Mouse (Mus musculus): Measurements from ENCODE around the gene Iars2. TPM values are rescaled to one million over a fixed set of nuclear protein-coding genes. Genes with fewer than 3 reads are reported as not detected.

Iars2 gene
- polyA plus RNA-seq, 1 experiment from 2014 or later, result 29.1 TPM

- WGBS, result 93% methylated on average over 7 of the region's 7 CpGs
- peaks cover 4% of the 10 kb centered on the region for H3K36me3 ChIP-seq (replicated peaks; ENCODE audit: control insufficient read depth, insufficient read depth, low read depth, low read length)
- no peak for DNase-seq (ENCODE audit: low spot score)
- H3K27me3 ChIP-seq (ENCODE audit: control insufficient read depth, insufficient read depth, low read length), result no peaks in the 10 kb centered on the region
- no peaks in the 10 kb centered on the region for H3K9me3 ChIP-seq (replicated peaks; ENCODE audit: control insufficient read depth, low read length)
- no peaks in the 10 kb centered on the region for H3K4me1 ChIP-seq (ENCODE audit: control insufficient read depth, insufficient read depth, low read length)
- no peak overlapping the region for H3K4me2 ChIP-seq (ENCODE audit: low read depth, low read length)
- H3K9ac ChIP-seq (replicated peaks; ENCODE audit: low read length), result no peak overlapping the region
- no peak overlapping the region for H3K4me3 ChIP-seq (ENCODE audit: low read depth, low read length)
- ATAC-seq (replicated peaks; ENCODE audit: insufficient number of reproducible peaks, low FRiP score, low TSS enrichment, low read depth), result no peak
- H3K27ac ChIP-seq (replicated peaks; ENCODE audit: low read depth, low read length), result no peak overlapping the region
Observed at GRCm38 (mm10) chr1:185275976-185276375, 53.2 kb downstream of the Iars2 start.

- H3K4me1 ChIP-seq (ENCODE audit: control insufficient read depth, insufficient read depth, low read length), result no peaks in the 10 kb centered on the region
- WGBS, result 89% methylated on average over 5 of the region's 5 CpGs
- H3K36me3 ChIP-seq (replicated peaks; ENCODE audit: control insufficient read depth, insufficient read depth, low read depth, low read length), result peaks cover 4% of the 10 kb centered on the region
- H3K27ac ChIP-seq (replicated peaks; ENCODE audit: low read depth, low read length), result no peak overlapping the region
- no peak overlapping the region for H3K4me3 ChIP-seq (ENCODE audit: low read depth, low read length)
- no peak overlapping the region for H3K9ac ChIP-seq (replicated peaks; ENCODE audit: low read length)
- DNase-seq (ENCODE audit: low spot score) (no peak), ATAC-seq (replicated peaks; ENCODE audit: insufficient number of reproducible peaks, low FRiP score, low TSS enrichment, low read depth) (no peak)
- H3K9me3 ChIP-seq (replicated peaks; ENCODE audit: control insufficient read depth, low read length), result no peaks in the 10 kb centered on the region
- no peaks in the 10 kb centered on the region for H3K27me3 ChIP-seq (ENCODE audit: control insufficient read depth, insufficient read depth, low read length)
- no peak overlapping the region for H3K4me2 ChIP-seq (ENCODE audit: low read depth, low read length)
Observed at GRCm38 (mm10) chr1:185274819-185275545, 54.2 kb downstream of the Iars2 start.

- no peak overlapping the region for H3K27ac ChIP-seq (replicated peaks; ENCODE audit: low read depth, low read length)
- H3K4me2 ChIP-seq (ENCODE audit: low read depth, low read length), result no peak overlapping the region
- WGBS, result 92% methylated on average over 9 of the region's 9 CpGs
- no peaks in the 10 kb centered on the region for H3K27me3 ChIP-seq (ENCODE audit: control insufficient read depth, insufficient read depth, low read length)
- DNase-seq (ENCODE audit: low spot score) (no peak), ATAC-seq (replicated peaks; ENCODE audit: insufficient number of reproducible peaks, low FRiP score, low TSS enrichment, low read depth) (no peak)
- H3K9me3 ChIP-seq (replicated peaks; ENCODE audit: control insufficient read depth, low read length), result no peaks in the 10 kb centered on the region
- peaks cover 2% of the 10 kb centered on the region for H3K36me3 ChIP-seq (replicated peaks; ENCODE audit: control insufficient read depth, insufficient read depth, low read depth, low read length)
- H3K9ac ChIP-seq (replicated peaks; ENCODE audit: low read length), result no peak overlapping the region
- no peaks in the 10 kb centered on the region for H3K4me1 ChIP-seq (ENCODE audit: control insufficient read depth, insufficient read depth, low read length)
- H3K4me3 ChIP-seq (ENCODE audit: low read depth, low read length), result no peak overlapping the region
Observed at GRCm38 (mm10) chr1:185271373-185271772, 57.8 kb downstream of the Iars2 start.

GRCm38 (mm10) chr1:185270403-185271097 is 58.6 kb downstream of the Iars2 start:
- no peaks in the 10 kb centered on the region for H3K4me1 ChIP-seq (ENCODE audit: control insufficient read depth, insufficient read depth, low read length)
- H3K27me3 ChIP-seq (ENCODE audit: control insufficient read depth, insufficient read depth, low read length), result no peaks in the 10 kb centered on the region
- H3K36me3 ChIP-seq (replicated peaks; ENCODE audit: control insufficient read depth, insufficient read depth, low read depth, low read length), result peaks cover 2% of the 10 kb centered on the region
- DNase-seq (ENCODE audit: low spot score) (no peak), ATAC-seq (replicated peaks; ENCODE audit: insufficient number of reproducible peaks, low FRiP score, low TSS enrichment, low read depth) (no peak)
- no peak overlapping the region for H3K4me3 ChIP-seq (ENCODE audit: low read depth, low read length)
- H3K9ac ChIP-seq (replicated peaks; ENCODE audit: low read length), result no peak overlapping the region
- no peaks in the 10 kb centered on the region for H3K9me3 ChIP-seq (replicated peaks; ENCODE audit: control insufficient read depth, low read length)
- 94% methylated on average over 8 of the region's 8 CpGs for WGBS
- H3K4me2 ChIP-seq (ENCODE audit: low read depth, low read length), result no peak overlapping the region
- H3K27ac ChIP-seq (replicated peaks; ENCODE audit: low read depth, low read length), result no peak overlapping the region

- no peak overlapping the region for H3K4me2 ChIP-seq (ENCODE audit: low read depth, low read length)
- H3K4me1 ChIP-seq (ENCODE audit: control insufficient read depth, insufficient read depth, low read length), result no peaks in the 10 kb centered on the region
- H3K36me3 ChIP-seq (replicated peaks; ENCODE audit: control insufficient read depth, insufficient read depth, low read depth, low read length), result peaks cover 5% of the 10 kb centered on the region
- ATAC-seq (replicated peaks; ENCODE audit: insufficient number of reproducible peaks, low FRiP score, low TSS enrichment, low read depth), result no peak
- H3K4me3 ChIP-seq (ENCODE audit: low read depth, low read length), result no peak overlapping the region
- DNase-seq (ENCODE audit: low spot score), result no peak
- H3K9ac ChIP-seq (replicated peaks; ENCODE audit: low read length), result no peak overlapping the region
- WGBS, result 72% methylated on average over 4 of the region's 4 CpGs
- H3K9me3 ChIP-seq (replicated peaks; ENCODE audit: control insufficient read depth, low read length), result no peaks in the 10 kb centered on the region
- no peaks in the 10 kb centered on the region for H3K27me3 ChIP-seq (ENCODE audit: control insufficient read depth, insufficient read depth, low read length)
- no peak overlapping the region for H3K27ac ChIP-seq (replicated peaks; ENCODE audit: low read depth, low read length)
Observed at GRCm38 (mm10) chr1:185268675-185269074, 60.5 kb downstream of the Iars2 start.

GRCm38 (mm10) chr1:185262565-185262964 is 66.6 kb downstream of the Iars2 start:
- ATAC-seq (replicated peaks; ENCODE audit: insufficient number of reproducible peaks, low FRiP score, low TSS enrichment, low read depth) (0 out of 2 replicates have a peak, but pooled peaks have one; percentile 44), DNase-seq (ENCODE audit: low spot score) (peak; percentile 51)
- Histone ChIP-seq H3K36me3 (replicated peaks; ENCODE audit: control insufficient read depth, insufficient read depth, low read depth, low read length) (peaks cover 7% of the 10 kb centered on the region), H3K9me3 (replicated peaks; ENCODE audit: control insufficient read depth, low read length) (no peaks in the 10 kb centered on the region), H3K27me3 (ENCODE audit: control insufficient read depth, insufficient read depth, low read length) (no peaks in the 10 kb centered on the region), H3K4me2 (ENCODE audit: low read depth, low read length) (no peak overlapping the region), H3K9ac (replicated peaks; ENCODE audit: low read length) (no peak overlapping the region), H3K4me3 (ENCODE audit: low read depth, low read length) (no peak overlapping the region), H3K4me1 (ENCODE audit: control insufficient read depth, insufficient read depth, low read length) (no peaks in the 10 kb centered on the region), H3K27ac (replicated peaks; ENCODE audit: low read depth, low read length) (no peak overlapping the region)
- 60% methylated on average over 14 of the region's 14 CpGs for WGBS

GRCm38 (mm10) chr1:185256753-185257152 is 72.4 kb downstream of the Iars2 start:
- Histone ChIP-seq H3K4me3 (ENCODE audit: low read depth, low read length) (no peak overlapping the region), H3K36me3 (replicated peaks; ENCODE audit: control insufficient read depth, insufficient read depth, low read depth, low read length) (peaks cover 3% of the 10 kb centered on the region; the same call in 1 of the 2 replicates), H3K27ac (replicated peaks; ENCODE audit: low read depth, low read length) (no peak overlapping the region), H3K27me3 (ENCODE audit: control insufficient read depth, insufficient read depth, low read length) (no peaks in the 10 kb centered on the region), H3K4me2 (ENCODE audit: low read depth, low read length) (no peak overlapping the region), H3K9me3 (replicated peaks; ENCODE audit: control insufficient read depth, low read length) (no peaks in the 10 kb centered on the region), H3K4me1 (ENCODE audit: control insufficient read depth, insufficient read depth, low read length) (no peaks in the 10 kb centered on the region), H3K9ac (replicated peaks; ENCODE audit: low read length) (no peak overlapping the region)
- no peak for ATAC-seq (replicated peaks; ENCODE audit: insufficient number of reproducible peaks, low FRiP score, low TSS enrichment, low read depth)
- 41% methylated on average over 3 of the region's 3 CpGs for whole genome bisulfite sequencing
- peak; percentile 16 for DNase-seq (ENCODE audit: low spot score)

- Histone ChIP-seq H3K27me3 (ENCODE audit: control insufficient read depth, insufficient read depth, low read length) (no peaks in the 10 kb centered on the region), H3K4me1 (ENCODE audit: control insufficient read depth, insufficient read depth, low read length) (no peaks in the 10 kb centered on the region), H3K9me3 (replicated peaks; ENCODE audit: control insufficient read depth, low read length) (no peaks in the 10 kb centered on the region), H3K4me2 (ENCODE audit: low read depth, low read length) (no peak overlapping the region), H3K36me3 (replicated peaks; ENCODE audit: control insufficient read depth, insufficient read depth, low read depth, low read length) (peaks cover 3% of the 10 kb centered on the region; the same call in 1 of the 2 replicates), H3K9ac (replicated peaks; ENCODE audit: low read length) (no peak overlapping the region), H3K4me3 (ENCODE audit: low read depth, low read length) (no peak overlapping the region), H3K27ac (replicated peaks; ENCODE audit: low read depth, low read length) (no peak overlapping the region)
- ATAC-seq (replicated peaks; ENCODE audit: insufficient number of reproducible peaks, low FRiP score, low TSS enrichment, low read depth), result no peak
- WGBS, result 93% methylated on average over 12 of the region's 12 CpGs
- DNase-seq (ENCODE audit: low spot score), result no peak
Observed at GRCm38 (mm10) chr1:185255336-185255735, 73.9 kb downstream of the Iars2 start.
